Mouse (Mus musculus) liver, embryonic 14.5 days (tissue): Measurements from ENCODE around the gene Col4a3. TPM values are rescaled to one million over a fixed set of nuclear protein-coding genes. Genes with fewer than 3 reads are reported as not detected.

Experiments
- ATAC-seq: fragments of 200-750 bp; cut with Nextera tagmentation; 2 replicates; pipeline ENCODE4 v1.8.0; 2017; ENCODE audit warnings: moderate number of reproducible peaks, mild to moderate bottlenecking, moderate library complexity; ENCODE audit not compliant: insufficient read depth
- DNase-seq, 3 experiments: peaks; one replicate each; pipeline ENCODE4 v3.0.0-alpha.2; 2012 to 2013; ENCODE audit warnings: low read depth in 3 of 3, low spot score in 3 of 3
- H3K27ac ChIP-seq: fragments of 300-500 bp; sonication (generic); 2 replicates; pipeline ENCODE4 v1.5.1; 2014; ENCODE audit warnings: moderate library complexity, mild to moderate bottlenecking, control low read depth, inconsistent platforms
- H3K27me3 ChIP-seq: fragments of 300-500 bp; sonication (generic); 2 replicates; pipeline ENCODE4 v1.6.1; 2014; ENCODE audit warnings: mild to moderate bottlenecking, low read length, moderate library complexity; ENCODE audit not compliant: control insufficient read depth, insufficient read depth
- H3K36me3 ChIP-seq: fragments of 300-500 bp; sonication (generic); replicated peaks from 2 replicates; pipeline ENCODE4 v1.6.1; 2014; ENCODE audit warnings: low read depth; ENCODE audit not compliant: control insufficient read depth, insufficient read depth
- H3K4me1 ChIP-seq, 2 experiments: fragments of 200-500 bp in 1 of 2; fragments of 300-500 bp in 1 of 2; sonication (generic) in 1 of 2; replicated peaks; 2 replicates each; pipeline ENCODE4 v1.6.1; 2012 to 2014; ENCODE audit warnings: antibody characterized with exemption in 1 of 2, inconsistent platforms in 1 of 2, low read length in 1 of 2; ENCODE audit not compliant: control insufficient read depth in 2 of 2, insufficient read depth in 2 of 2
- H3K4me2 ChIP-seq: fragments of 300-500 bp; sonication (generic); 2 replicates; pipeline ENCODE4 v1.6.1; 2014; ENCODE audit warnings: low read depth, mild to moderate bottlenecking, control low read depth, moderate library complexity
- H3K4me3 ChIP-seq, 2 experiments: fragments of 200-500 bp in 1 of 2; fragments of 300-500 bp in 1 of 2; sonication (generic) in 1 of 2; 2 replicates each; pipeline ENCODE4 v1.5.1; 2012 to 2014; ENCODE audit warnings: low read depth in 2 of 2, low read length in 2 of 2, mild to moderate bottlenecking in 2 of 2, control low read depth in 1 of 2, inconsistent platforms in 1 of 2, moderate library complexity in 1 of 2; ENCODE audit not compliant: insufficient read depth in 1 of 2
- H3K9ac ChIP-seq: fragments of 300-500 bp; sonication (generic); replicated peaks from 2 replicates; pipeline ENCODE4 v1.6.1; 2014; ENCODE audit warnings: mild to moderate bottlenecking, control low read depth, moderate library complexity
- H3K9me3 ChIP-seq: fragments of 300-500 bp; sonication (generic); 2 replicates; pipeline ENCODE4 v1.6.1; 2016; ENCODE audit warnings: low read length, mixed read lengths; ENCODE audit not compliant: control insufficient read depth
- CTCF ChIP-seq: IDR thresholded peaks from 2 replicates; pipeline ENCODE4 v1.5.1; 2016; ENCODE audit warnings: antibody characterized with exemption, low read depth, control low read depth
- EP300 ChIP-seq: IDR thresholded peaks from 2 replicates; pipeline ENCODE4 v1.6.1; 2016; ENCODE audit warnings: antibody characterized with exemption, low read depth
- WGBS: fragments of 180-500 bp; shearing (Covaris S2); extraction: QIAGEN DNeasy Blood & Tissue Kit; methylation state at CpG from one replicate; pipeline ENCODE4 v1.1.7; 2014; ENCODE audit not compliant: insufficient replicate concordance; 5-methylcytosine and 5-hydroxymethylcytosine counted together
- polyA plus RNA-seq, 2 experiments: library from polyadenylated mRNA; depleted of rRNA in 1 of 2; stranded (reverse) in 1 of 2; unstranded in 1 of 2; fragments of >200 nt; fragmentation: Nextera tagmentation in 1 of 2; extraction: Ambion mirVana in 1 of 2; gene quantifications; 2 replicates each; pipeline versions ENCODE4 v1.2.1 to v1.2.3; 2012 to 2014

Gene Col4a3
- polyA plus RNA-seq (2012; rRNA removed) (0.02 and 0.10 TPM in 2 replicates), polyA plus RNA-seq (2014; fragmentation: Nextera tagmentation; extraction: Ambion mirVana) (0.10 and 0.11 TPM in 2 replicates)

GRCm38 (mm10) chr1:82586713-82587399 is at the start of gene Col4a3, which contains the start of gene Col4a4:
Gene Col4a3, plus strand, starts transcription at chr1:82586921.
Gene Col4a4, minus strand, starts transcription at chr1:82586849.
- Histone ChIP-seq H3K27me3 (peaks cover 10% of the 10 kb centered on the region), H3K4me2 (peak within 1 kb of the TSS; percentile 22; the same call in 1 of the 2 replicates), H3K27ac (no peak within 1 kb of the TSS), H3K36me3 (no peaks in the 10 kb centered on the region), H3K9ac (no peak within 1 kb of the TSS), H3K9me3 (no peaks in the 10 kb centered on the region), H3K4me3 (no peak within 1 kb of the TSS), H3K4me1 (no peaks in the 10 kb centered on the region)
- 4% methylated on average over 34 of the region's 34 CpGs for WGBS
- TF ChIP-seq CTCF (no peak), EP300 (no peak)
- ATAC-seq (no peak), DNase-seq (no peak)

GRCm38 (mm10) chr1:82537848-82538247 is 48.9 kb upstream of the Col4a3 start:
- Histone ChIP-seq H3K4me1 (no peaks in the 10 kb centered on the region), H3K4me2 (no peak overlapping the region), H3K36me3 (no peaks in the 10 kb centered on the region), H3K9ac (no peak overlapping the region), H3K4me3 (no peak overlapping the region), H3K27ac (no peak overlapping the region), H3K9me3 (no peaks in the 10 kb centered on the region), H3K27me3 (no peaks in the 10 kb centered on the region)
- DNase-seq, result no peak
- TF ChIP-seq EP300, result no peak
- no peak for TF ChIP-seq CTCF
- WGBS, result 48% methylated on average over 3 of the region's 3 CpGs
- ATAC-seq, result no peak

- no peak overlapping the region for H3K9ac ChIP-seq
- no peak overlapping the region for H3K27ac ChIP-seq
- no peak for ATAC-seq
- no peak overlapping the region for H3K4me2 ChIP-seq
- no peaks in the 10 kb centered on the region for H3K4me1 ChIP-seq
- TF ChIP-seq CTCF, result no peak
- no peak for TF ChIP-seq EP300
- WGBS, result 51% methylated on average over 5 of the region's 5 CpGs
- DNase-seq, result no peak
- no peak overlapping the region for H3K4me3 ChIP-seq
- H3K36me3 ChIP-seq, result no peaks in the 10 kb centered on the region
- no peaks in the 10 kb centered on the region for H3K9me3 ChIP-seq
- no peaks in the 10 kb centered on the region for H3K27me3 ChIP-seq
Observed at GRCm38 (mm10) chr1:82540056-82540455, 46.7 kb upstream of the Col4a3 start.

- no peak for TF ChIP-seq EP300
- no peaks in the 10 kb centered on the region for H3K27me3 ChIP-seq
- H3K9ac ChIP-seq, result no peak overlapping the region
- no peak overlapping the region for H3K4me3 ChIP-seq
- H3K36me3 ChIP-seq, result no peaks in the 10 kb centered on the region
- no peaks in the 10 kb centered on the region for H3K4me1 ChIP-seq
- no peak for DNase-seq
- ATAC-seq, result no peak
- 84% methylated on average over 2 of the region's 2 CpGs for WGBS
- H3K9me3 ChIP-seq, result no peaks in the 10 kb centered on the region
- no peak overlapping the region for H3K27ac ChIP-seq
- H3K4me2 ChIP-seq, result no peak overlapping the region
Observed at GRCm38 (mm10) chr1:82543934-82544333, 42.8 kb upstream of the Col4a3 start.

GRCm38 (mm10) chr1:82544419-82545185 is 42.1 kb upstream of the Col4a3 start:
- ATAC-seq, result no peak
- 58% methylated on average over 6 of the region's 6 CpGs for whole genome bisulfite sequencing

More at GRCm38 (mm10) chr1:82544419-82545185, 42.1 kb upstream of the Col4a3 start:
- Histone ChIP-seq H3K9ac (no peak overlapping the region), H3K27me3 (no peaks in the 10 kb centered on the region), H3K36me3 (no peaks in the 10 kb centered on the region), H3K4me3 (no peak overlapping the region), H3K9me3 (no peaks in the 10 kb centered on the region), H3K4me1 (no peaks in the 10 kb centered on the region), H3K27ac (no peak overlapping the region), H3K4me2 (no peak overlapping the region)
- no peak for DNase-seq
- no peak for TF ChIP-seq EP300
